Mouse (Mus musculus): ENCODE measurements at regions not wholly inside any gene's neighbourhood (a gene's known extent, or its start where the extent isn't known, plus 50 kb on each side); places are given as distances from the start of the nearest gene placed in this dataset.

DNA sequence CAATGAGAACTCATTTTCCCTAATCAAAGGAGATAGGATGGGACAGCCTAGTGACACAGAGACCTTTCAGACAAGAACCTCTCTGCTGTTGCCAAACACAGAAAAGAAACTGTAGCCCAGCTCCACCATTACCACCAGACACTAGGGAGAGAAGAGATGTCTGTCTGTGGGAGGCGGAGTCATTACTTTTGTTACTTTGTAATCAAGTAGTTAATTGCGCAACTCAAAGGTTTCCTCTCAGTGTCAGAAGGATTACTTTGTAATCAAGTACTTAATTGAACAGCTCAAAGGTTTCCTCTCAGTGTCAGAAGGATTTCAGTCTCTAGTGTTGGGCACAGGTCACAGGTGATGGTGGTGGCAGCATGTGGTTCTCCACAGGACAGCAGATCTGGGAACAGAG is 276.2 kb upstream of the Dio3 start:
- H3K4me1 ChIP-seq (ENCODE audit: control insufficient read depth, insufficient read depth, low read length): no peaks in the 10 kb centered on the region
- H3K4me3 ChIP-seq (replicated peaks; ENCODE audit: extremely low read depth, low read depth, low read length): no peak overlapping the region
- no peak for TF ChIP-seq CTCF (IDR thresholded peaks at IDR 0.05; ENCODE audit: insufficient read depth, low read length)
- no peak for TF ChIP-seq POLR2A (IDR thresholded peaks at IDR 0.05; ENCODE audit: borderline replicate concordance, extremely low read depth, low read depth, low read length)
- WGBS: 94% methylated on average over 2 of the region's 2 CpGs
- DNase-seq: no peak

DNA sequence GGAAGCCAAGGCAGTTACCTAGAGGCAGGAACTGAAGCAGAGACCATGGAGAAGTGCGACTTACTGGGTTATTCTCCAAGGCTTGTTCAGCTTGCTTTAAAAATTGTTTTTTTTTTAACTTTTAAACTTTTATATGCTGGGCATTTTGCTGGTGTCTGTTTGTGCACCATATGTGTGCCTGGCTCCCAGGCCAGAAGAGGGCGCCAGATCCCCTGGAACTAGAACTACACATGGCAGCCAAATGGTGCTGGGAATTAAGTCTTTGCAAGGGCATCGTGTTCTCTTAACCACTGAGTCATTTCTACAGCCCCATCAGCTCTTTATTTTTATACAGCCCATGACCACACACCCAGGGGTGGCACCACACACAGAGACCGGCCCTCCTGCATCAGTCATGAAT is 269.7 kb upstream of the Dio3 start:
- no peak for DNase-seq
- no peak overlapping the region for H3K4me3 ChIP-seq (replicated peaks; ENCODE audit: extremely low read depth, low read depth, low read length)
- 56% methylated on average over 4 of the region's 4 CpGs for WGBS
- TF ChIP-seq POLR2A (IDR thresholded peaks at IDR 0.05; ENCODE audit: borderline replicate concordance, extremely low read depth, low read depth, low read length): no peak
- peak; percentile 30; the same call in 1 of the 2 replicates for TF ChIP-seq CTCF (IDR thresholded peaks at IDR 0.05; ENCODE audit: insufficient read depth, low read length)
- no peaks in the 10 kb centered on the region for H3K4me1 ChIP-seq (ENCODE audit: control insufficient read depth, insufficient read depth, low read length)

DNA sequence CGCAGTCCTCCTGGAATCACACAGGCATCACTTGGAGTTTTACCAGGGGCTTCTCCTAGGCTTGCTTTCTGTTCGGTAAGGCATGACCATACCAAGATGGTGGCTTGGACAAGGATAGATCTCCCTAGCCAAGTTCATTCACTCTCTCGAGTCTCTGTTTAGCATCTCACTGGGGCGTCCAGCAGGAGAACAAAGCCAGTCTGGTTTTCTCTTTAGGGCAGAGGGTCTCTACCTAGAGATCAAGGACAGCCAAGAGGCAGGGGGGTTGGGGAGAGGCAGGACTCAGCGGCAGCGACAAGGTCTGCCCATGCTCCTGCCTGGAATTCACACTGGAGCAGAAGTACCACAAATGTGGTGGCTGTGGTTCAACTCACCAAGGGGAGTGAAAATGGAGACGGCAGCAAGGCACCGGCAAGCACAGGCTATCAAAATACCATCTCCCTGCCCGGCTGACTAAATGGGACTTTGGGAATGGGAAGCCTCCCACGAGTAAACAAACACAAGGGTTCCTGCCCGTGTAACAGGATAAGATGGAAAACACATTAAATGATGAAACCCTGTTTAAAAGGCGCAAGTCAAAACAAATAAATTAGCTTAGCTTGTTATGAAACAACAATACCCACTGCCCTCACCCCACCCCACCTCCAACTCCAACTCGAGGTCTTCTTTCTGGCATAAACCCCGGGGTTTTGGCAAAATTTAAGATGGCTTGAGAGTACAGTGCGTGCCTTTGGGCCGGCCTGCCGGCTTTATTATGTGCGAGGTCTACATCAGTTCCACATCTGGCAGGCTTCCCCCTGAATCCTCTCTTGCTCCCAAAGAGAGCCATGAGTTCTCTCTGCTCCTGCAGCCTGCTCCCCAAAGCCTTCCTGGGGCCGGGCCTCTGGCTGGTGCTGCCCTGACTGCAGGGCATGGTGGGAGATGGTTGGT is 258.1 kb upstream of the Dio3 start:
- no peak for DNase-seq
- 45% methylated on average over 19 of the region's 19 CpGs for WGBS
- Histone ChIP-seq H3K4me1 (ENCODE audit: control insufficient read depth, insufficient read depth, low read length) (no peaks in the 10 kb centered on the region), H3K4me3 (replicated peaks; ENCODE audit: extremely low read depth, low read depth, low read length) (no peak overlapping the region)
- no peak for TF ChIP-seq POLR2A (IDR thresholded peaks at IDR 0.05; ENCODE audit: borderline replicate concordance, extremely low read depth, low read depth, low read length)
- no peak for TF ChIP-seq CTCF (IDR thresholded peaks at IDR 0.05; ENCODE audit: insufficient read depth, low read length)

DNA sequence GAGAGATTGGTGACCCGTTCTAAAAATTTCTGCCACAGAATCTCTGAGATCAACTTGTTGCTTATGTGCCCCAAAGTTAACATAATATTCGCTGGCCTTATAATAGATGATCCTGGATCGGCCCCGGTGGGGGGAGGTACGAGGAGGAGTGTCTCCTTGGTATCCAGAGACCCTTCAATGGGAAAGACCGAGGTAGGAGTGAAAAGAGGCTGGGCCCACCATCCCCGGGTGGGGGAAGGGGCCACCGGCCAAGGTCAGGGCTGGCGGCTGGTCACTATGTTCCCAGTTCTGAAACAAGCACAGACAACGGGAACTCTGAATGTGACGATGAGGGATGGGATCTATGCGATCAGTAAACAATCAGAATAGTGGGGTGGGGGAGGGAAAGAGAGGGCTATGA is 257.2 kb upstream of the Dio3 start:
- Histone ChIP-seq H3K4me1 (ENCODE audit: control insufficient read depth, insufficient read depth, low read length) (no peaks in the 10 kb centered on the region), H3K4me3 (replicated peaks; ENCODE audit: extremely low read depth, low read depth, low read length) (no peak overlapping the region)
- 74% methylated on average over 12 of the region's 12 CpGs for WGBS
- no peak for TF ChIP-seq POLR2A (IDR thresholded peaks at IDR 0.05; ENCODE audit: borderline replicate concordance, extremely low read depth, low read depth, low read length)
- TF ChIP-seq CTCF (IDR thresholded peaks at IDR 0.05; ENCODE audit: insufficient read depth, low read length): no peak
- DNase-seq: no peak

DNA sequence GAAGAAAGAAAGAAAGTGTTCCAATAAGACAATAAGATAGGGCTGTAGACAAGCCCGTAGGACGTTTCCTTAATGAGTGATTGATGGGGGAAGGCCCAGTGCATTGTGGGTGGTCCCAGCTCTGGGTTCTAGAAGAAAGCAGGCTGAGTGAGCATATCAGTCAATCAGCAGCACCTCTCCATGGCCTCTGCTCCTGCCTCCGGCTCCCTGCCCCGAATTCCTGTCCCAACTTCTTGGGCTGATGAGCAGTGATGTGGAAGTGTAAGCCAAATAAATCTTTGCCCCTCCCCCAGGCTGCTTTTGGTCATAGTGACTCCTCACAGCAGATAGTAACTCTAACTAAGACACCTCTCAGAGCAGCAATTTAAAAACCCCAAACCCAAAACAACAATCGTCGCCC is 256.2 kb upstream of the Dio3 start:
- no peak for DNase-seq
- WGBS: 53% methylated on average over 6 of the region's 6 CpGs
- Histone ChIP-seq H3K4me1 (ENCODE audit: control insufficient read depth, insufficient read depth, low read length) (no peaks in the 10 kb centered on the region), H3K4me3 (replicated peaks; ENCODE audit: extremely low read depth, low read depth, low read length) (no peak overlapping the region)
- TF ChIP-seq CTCF (IDR thresholded peaks at IDR 0.05; ENCODE audit: insufficient read depth, low read length): no peak
- no peak for TF ChIP-seq POLR2A (IDR thresholded peaks at IDR 0.05; ENCODE audit: borderline replicate concordance, extremely low read depth, low read depth, low read length)

DNA sequence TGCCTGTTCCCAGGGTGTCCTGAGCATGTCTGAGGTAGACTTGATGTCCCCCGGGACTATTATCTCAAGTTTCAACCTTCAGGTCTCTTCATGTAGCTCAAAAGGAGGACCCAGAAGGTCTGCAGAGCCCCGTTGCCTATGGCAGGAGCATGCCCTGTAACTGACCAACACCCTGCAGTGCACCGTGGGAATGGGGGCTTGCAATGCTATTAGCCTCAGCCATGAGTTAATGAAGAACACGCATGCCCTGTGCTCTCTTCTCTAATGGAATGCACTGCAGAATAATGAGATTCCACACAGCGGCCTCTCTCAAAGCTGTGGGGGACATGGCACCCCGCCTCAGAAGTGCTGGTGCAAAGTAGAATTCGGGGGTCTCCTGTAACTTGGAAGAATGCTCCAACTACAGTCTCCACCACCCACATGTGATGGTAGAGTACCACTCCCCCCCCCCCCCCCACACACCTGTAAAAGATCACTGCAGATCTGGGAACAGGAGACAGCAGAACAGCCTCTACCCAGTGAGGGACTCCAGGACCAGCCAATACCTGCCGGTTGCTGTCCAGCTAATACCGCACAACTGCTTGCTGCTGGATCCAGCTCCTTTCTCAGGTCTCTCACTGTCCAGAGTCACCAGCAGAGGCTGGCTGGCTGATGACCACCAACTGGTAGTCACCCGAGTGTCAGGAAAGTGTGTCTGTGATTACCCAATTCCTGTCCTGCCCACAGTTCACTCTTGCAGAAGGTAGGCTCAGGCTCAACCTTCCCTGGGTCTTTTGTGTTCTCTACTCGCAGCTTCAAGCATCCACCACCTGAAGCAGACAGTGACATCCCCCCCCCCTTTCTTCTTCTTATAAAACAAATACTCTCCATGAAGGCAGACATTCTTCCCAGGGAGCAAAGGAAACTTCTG is 255.4 kb upstream of the Dio3 start:
- WGBS: 68% methylated on average over 11 of the region's 11 CpGs
- H3K4me1 ChIP-seq (ENCODE audit: control insufficient read depth, insufficient read depth, low read length): no peaks in the 10 kb centered on the region
- TF ChIP-seq POLR2A (IDR thresholded peaks at IDR 0.05; ENCODE audit: borderline replicate concordance, extremely low read depth, low read depth, low read length) (no peak), CTCF (IDR thresholded peaks at IDR 0.05; ENCODE audit: insufficient read depth, low read length) (no peak)
- H3K4me3 ChIP-seq (replicated peaks; ENCODE audit: extremely low read depth, low read depth, low read length): no peak overlapping the region
- DNase-seq: no peak

DNA sequence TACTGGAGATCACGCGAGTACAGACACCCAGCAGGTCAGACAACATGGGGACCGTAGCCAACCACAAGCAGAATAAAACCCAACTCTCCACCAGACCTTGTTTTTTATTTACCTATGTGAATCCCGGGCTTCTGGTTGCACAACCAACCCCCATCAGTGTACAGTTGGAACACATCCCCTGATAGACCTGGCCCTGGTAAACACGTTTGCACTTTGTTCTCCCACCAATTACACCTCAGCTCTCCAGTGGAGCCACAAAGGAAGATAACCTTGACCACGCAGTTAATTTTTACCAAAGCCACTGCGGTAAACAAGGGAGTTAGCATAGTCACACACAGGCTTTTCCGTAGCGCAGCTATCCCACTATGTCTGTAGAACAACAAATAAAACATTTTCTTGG is 254.6 kb upstream of the Dio3 start:
- Histone ChIP-seq H3K4me1 (ENCODE audit: control insufficient read depth, insufficient read depth, low read length) (no peaks in the 10 kb centered on the region), H3K4me3 (replicated peaks; ENCODE audit: extremely low read depth, low read depth, low read length) (no peak overlapping the region)
- DNase-seq: no peak
- TF ChIP-seq POLR2A (IDR thresholded peaks at IDR 0.05; ENCODE audit: borderline replicate concordance, extremely low read depth, low read depth, low read length): no peak
- TF ChIP-seq CTCF (IDR thresholded peaks at IDR 0.05; ENCODE audit: insufficient read depth, low read length): no peak
- WGBS: 81% methylated on average over 9 of the region's 9 CpGs

DNA sequence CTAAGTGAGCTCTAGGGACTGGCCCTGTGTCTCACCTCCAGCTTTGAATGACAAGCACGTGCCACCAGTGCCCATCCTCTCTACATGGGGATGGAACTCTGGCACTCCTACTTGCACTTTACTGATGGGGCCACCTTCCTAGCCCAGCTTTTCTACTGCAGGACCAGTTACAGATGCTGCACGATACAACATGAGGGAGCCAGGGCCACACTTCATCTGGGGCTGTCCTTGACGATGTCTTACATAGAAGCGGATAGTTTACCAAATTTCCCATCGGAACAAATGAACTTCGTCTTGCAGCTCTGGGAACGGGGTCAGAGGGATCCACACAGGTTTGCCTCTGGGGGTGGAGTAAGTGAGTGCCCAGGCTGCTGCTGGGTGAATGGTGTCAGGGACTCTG is 253.7 kb upstream of the Dio3 start:
- 85% methylated on average over 7 of the region's 7 CpGs for WGBS
- TF ChIP-seq POLR2A (IDR thresholded peaks at IDR 0.05; ENCODE audit: borderline replicate concordance, extremely low read depth, low read depth, low read length) (no peak), CTCF (IDR thresholded peaks at IDR 0.05; ENCODE audit: insufficient read depth, low read length) (no peak)

DNA sequence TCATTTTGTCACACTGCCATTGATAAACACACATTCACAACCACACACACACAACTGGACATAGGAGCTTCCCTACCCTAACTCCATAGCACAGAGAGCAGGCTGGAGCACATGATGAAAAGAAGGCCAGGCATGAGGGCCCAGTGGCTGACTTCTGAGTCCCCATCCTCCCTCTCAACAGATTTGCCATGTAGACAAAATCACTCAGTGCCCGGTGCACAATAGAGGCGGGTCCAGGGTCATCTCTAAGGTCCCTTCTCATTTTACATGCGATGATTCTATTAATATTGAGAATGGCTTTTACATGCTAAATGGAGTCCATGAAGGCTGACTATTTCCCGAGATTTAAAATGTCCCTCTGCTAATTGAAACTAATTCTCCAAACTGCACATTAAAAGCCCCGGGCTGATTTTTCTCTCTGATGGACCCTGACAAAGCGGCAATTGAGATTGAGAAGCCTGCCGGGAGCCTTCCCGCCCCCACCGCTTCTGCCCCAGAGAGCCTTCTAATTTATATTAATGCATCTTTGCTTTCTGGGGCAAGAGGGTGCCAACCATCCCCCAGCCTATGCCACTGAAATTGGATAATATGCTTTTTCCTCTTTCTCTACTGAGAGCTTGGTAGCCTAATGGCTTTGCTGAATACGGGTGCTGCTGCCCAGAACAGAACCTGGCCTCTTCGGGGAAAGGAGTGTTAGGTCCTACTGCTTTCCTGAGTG is 252.7 kb upstream of the Dio3 start:
- no peaks in the 10 kb centered on the region for H3K4me1 ChIP-seq (ENCODE audit: control insufficient read depth, insufficient read depth, low read length)
- H3K4me3 ChIP-seq (replicated peaks; ENCODE audit: extremely low read depth, low read depth, low read length): no peak overlapping the region
- WGBS: 81% methylated on average over 11 of the region's 11 CpGs
- DNase-seq: no peak
- TF ChIP-seq POLR2A (IDR thresholded peaks at IDR 0.05; ENCODE audit: borderline replicate concordance, extremely low read depth, low read depth, low read length): no peak
- no peak for TF ChIP-seq CTCF (IDR thresholded peaks at IDR 0.05; ENCODE audit: insufficient read depth, low read length)

More for the DNA sequence above, 253.7 kb upstream of the Dio3 start:
- DNase-seq: no peak
- no peak overlapping the region for H3K4me3 ChIP-seq (replicated peaks; ENCODE audit: extremely low read depth, low read depth, low read length)
- H3K4me1 ChIP-seq (ENCODE audit: control insufficient read depth, insufficient read depth, low read length): no peaks in the 10 kb centered on the region

Data from lung, adult 2 months (tissue).